ENCODE assay signal across 24 mouse cellular contexts in genomic region chrX:94530301-94530700, GRCm38 (mm10). TPM values are rescaled to one million over a fixed set of nuclear protein-coding genes. Genes with fewer than 3 reads are reported as not detected.
A peak's percentile ranks its signal among the peaks of the same experiment; 100 is the strongest.
DNase-seq lines count a peak whose midpoint lies in the region; ATAC-seq and TF ChIP-seq lines count a peak whose summit lies in the region.
"Had no signal": no experiment of that assay in that cellular context is flagged by ENCODE, and none has a peak within 500 bp of the region (broad histone marks: within the 10 kb centered on the region; RNA-seq: fewer than 3 reads in every experiment).

No protein-coding gene starts in this region.

- H3K36me3 ChIP-seq in liver, embryonic 11.5 days (ENCODE audit: control insufficient read depth, insufficient read depth, low read length): no peaks in the 10 kb centered on the region
- no peaks in the 10 kb centered on the region for H3K36me3 ChIP-seq in liver, embryonic 14.5 days (replicated peaks; ENCODE audit: control insufficient read depth, insufficient read depth, low read depth)
- peaks cover 3% of the 10 kb centered on the region; the same call in 1 of the 2 replicates for H3K36me3 ChIP-seq in forebrain, embryonic 13.5 days (ENCODE audit: poor library complexity, severe bottlenecking)
- H3K36me3 ChIP-seq: embryonic facial prominence, embryonic 12.5 days; embryonic facial prominence, embryonic 15.5 days; heart, embryonic 12.5 days; heart, embryonic 15.5 days had no signal

- H3K9ac ChIP-seq in liver, embryonic 11.5 days (ENCODE audit: low read depth, low read length): no peak overlapping the region
- H3K9ac ChIP-seq in liver, embryonic 14.5 days (replicated peaks): no peak overlapping the region
- H3K9ac ChIP-seq in forebrain, embryonic 13.5 days: no peak overlapping the region
- H3K9ac ChIP-seq: embryonic facial prominence, embryonic 12.5 days; embryonic facial prominence, embryonic 15.5 days; forebrain, embryonic 15.5 days; heart, embryonic 12.5 days; heart, embryonic 15.5 days; hindbrain, embryonic 13.5 days had no signal

- H3K27ac ChIP-seq in liver, embryonic 11.5 days (ENCODE audit: low read depth, low read length): no peak overlapping the region
- H3K27ac ChIP-seq in liver, embryonic 14.5 days: no peak overlapping the region
- no peak overlapping the region for H3K27ac ChIP-seq in forebrain, embryonic 13.5 days
- H3K27ac ChIP-seq: embryonic facial prominence, embryonic 12.5 days; embryonic facial prominence, embryonic 15.5 days; forebrain, embryonic 15.5 days; heart, embryonic 15.5 days; hindbrain, embryonic 10.5 days; hindbrain, embryonic 13.5 days had no signal

- no peak overlapping the region for H3K4me3 ChIP-seq in liver, embryonic 11.5 days (ENCODE audit: low read depth, low read length)
- H3K4me3 ChIP-seq in liver, embryonic 14.5 days (ENCODE audit: insufficient read depth in 1 of 2, low read depth in 2 of 2, low read length in 2 of 2): no peak overlapping the region
- H3K4me3 ChIP-seq in forebrain, embryonic 13.5 days: no peak overlapping the region
- H3K4me3 ChIP-seq: embryonic facial prominence, embryonic 12.5 days; embryonic facial prominence, embryonic 15.5 days; forebrain, embryonic 15.5 days; heart, embryonic 12.5 days; heart, embryonic 15.5 days; hindbrain, embryonic 10.5 days; hindbrain, embryonic 13.5 days had no signal

- H3K4me2 ChIP-seq in liver, embryonic 11.5 days: no peak overlapping the region
- H3K4me2 ChIP-seq in liver, embryonic 14.5 days (ENCODE audit: low read depth): peak overlapping the region; percentile 33
- H3K4me2 ChIP-seq in forebrain, embryonic 13.5 days: no peak overlapping the region
- H3K4me2 ChIP-seq: embryonic facial prominence, embryonic 12.5 days; embryonic facial prominence, embryonic 15.5 days; forebrain, embryonic 15.5 days; heart, embryonic 12.5 days; heart, embryonic 15.5 days; hindbrain, embryonic 13.5 days had no signal

- WGBS in liver, embryonic 11.5 days: 67% methylated on average over 3 of the region's 3 CpGs
- WGBS in liver, embryonic 14.5 days (ENCODE audit: insufficient replicate concordance): 36% methylated on average over 3 of the region's 3 CpGs
- 86% methylated on average over 3 of the region's 3 CpGs for WGBS in forebrain, embryonic 13.5 days

- peak; percentile 67 for TF ChIP-seq EP300 in liver, embryonic 14.5 days (IDR thresholded peaks at IDR 0.05; ENCODE audit: low read depth)

- no peaks in the 10 kb centered on the region for H3K4me1 ChIP-seq in liver, embryonic 11.5 days (replicated peaks; ENCODE audit: control insufficient read depth, insufficient read depth, low read length)
- peaks cover 0 to 3% of the 10 kb centered on the region in 2 experiments; a peak in 1 of 4 replicates for H3K4me1 ChIP-seq in liver, embryonic 14.5 days (replicated peaks; ENCODE audit: control insufficient read depth in 2 of 2, insufficient read depth in 2 of 2, low read length in 1 of 2)
- no peaks in the 10 kb centered on the region for H3K4me1 ChIP-seq in forebrain, embryonic 13.5 days
- H3K4me1 ChIP-seq: embryonic facial prominence, embryonic 12.5 days; embryonic facial prominence, embryonic 15.5 days; forebrain, embryonic 15.5 days; heart, embryonic 12.5 days; heart, embryonic 15.5 days; hindbrain, embryonic 10.5 days; hindbrain, embryonic 13.5 days had no signal

- ATAC-seq in liver, embryonic 11.5 days (replicated peaks; ENCODE audit: low FRiP score): peak; percentile 88
- ATAC-seq in liver, embryonic 14.5 days (ENCODE audit: insufficient read depth): peak; percentile 87
- ATAC-seq in forebrain, embryonic 13.5 days: no peak
- ATAC-seq: CD4-positive, CD25-positive, alpha-beta regulatory T cell, adult 4 months; forebrain, embryonic 15.5 days; hindbrain, embryonic 16.5 days had no signal

- no peak for TF ChIP-seq CTCF in liver, embryonic 14.5 days (IDR thresholded peaks at IDR 0.05; ENCODE audit: low read depth)

- H3K27me3 ChIP-seq in liver, embryonic 11.5 days (replicated peaks; ENCODE audit: control insufficient read depth, insufficient read depth, low read length): peaks cover 10% of the 10 kb centered on the region; the same call in 1 of the 2 replicates
- no peaks in the 10 kb centered on the region for H3K27me3 ChIP-seq in liver, embryonic 14.5 days (ENCODE audit: control insufficient read depth, insufficient read depth, low read length)
- peaks cover 3% of the 10 kb centered on the region; the same call in 1 of the 2 replicates for H3K27me3 ChIP-seq in forebrain, embryonic 13.5 days
- H3K27me3 ChIP-seq: embryonic facial prominence, embryonic 15.5 days; forebrain, embryonic 15.5 days; heart, embryonic 12.5 days had no signal

- H3K9me3 ChIP-seq in liver, embryonic 11.5 days (ENCODE audit: control insufficient read depth, low read length): no peaks in the 10 kb centered on the region
- H3K9me3 ChIP-seq in liver, embryonic 14.5 days (ENCODE audit: control insufficient read depth, low read length): no peaks in the 10 kb centered on the region
- H3K9me3 ChIP-seq in forebrain, embryonic 13.5 days (replicated peaks): no peaks in the 10 kb centered on the region
- H3K9me3 ChIP-seq: embryonic facial prominence, embryonic 12.5 days; embryonic facial prominence, embryonic 15.5 days; forebrain, embryonic 15.5 days; heart, embryonic 12.5 days; heart, embryonic 15.5 days; hindbrain, embryonic 10.5 days; hindbrain, embryonic 13.5 days had no signal

- DNase-seq in c-Kit-positive CD71-positive TER-119-negative erythroid progenitor cells, embryonic 14.5 days (ENCODE audit: low read depth): peak; percentile 19
- no peak for DNase-seq in liver, embryonic 11.5 days (ENCODE audit: low spot score)
- peak; percentile 23 to 37 (median 25) for DNase-seq in liver, embryonic 14.5 days (ENCODE audit: low read depth in 3 of 3, low spot score in 3 of 3)
- DNase-seq in cerebellum, adult 8-10 months: no peak
- DNase-seq in right cerebral cortex, postnatal 10 days (ENCODE audit: low spot score in 2 of 2): no peak
- DNase-seq: adrenal gland, adult 2 months; adrenal gland, postnatal 14 days; cerebellum, adult 18-20 months; cerebellum, adult 9-11 months; cerebellum, postnatal 25 days; gastrocnemius, postnatal 25 days; heart, adult 18-20 months; heart, postnatal 10 days; heart, postnatal 36 days had no signal

RNA-seq across cellular contexts. Expression of gene Maged1, which starts 11.6 kb away (rescaled TPM):
- polyA plus RNA-seq in liver, embryonic 11.5 days (2014; fragmentation: Nextera tagmentation; extraction: Ambion mirVana): 242 and 257 TPM in 2 replicates
- 49.6 and 53.2 TPM in 2 replicates for polyA plus RNA-seq in liver, embryonic 14.5 days (2012; rRNA removed)
- 64.6 and 71.0 TPM in 2 replicates for polyA plus RNA-seq in liver, embryonic 14.5 days (2014; fragmentation: Nextera tagmentation; extraction: Ambion mirVana)
- 844 and 938 TPM in 2 replicates for polyA plus RNA-seq in forebrain, embryonic 13.5 days (2015; fragmentation: Nextera tagmentation; extraction: Ambion mirVana)

Comparison
In these comparisons a context has a peak if more than half of its experiments do, and no peak if none do; other contexts are left out.
1. DNase-seq: peak in c-Kit-positive CD71-positive TER-119-negative erythroid progenitor cells, embryonic 14.5 days (single experiment) and liver, embryonic 14.5 days (3 of 3); none in liver, embryonic 11.5 days (single experiment), cerebellum, adult 8-10 months (single experiment) and right cerebral cortex, postnatal 10 days (0 of 2).